Mouse (Mus musculus) brain, adult 2 months (tissue): ENCODE results near the gene Asna1.

Experiments used
- DNase-seq: peaks from one replicate; pipeline ENCODE4 v3.0.0; 2011; ENCODE audit warnings: low read depth, low spot score

The Asna1 gene

GRCm38 (mm10) chr8:85025098-85025932, at the start of gene Asna1:
Gene Asna1 (minus strand): TSS chr8:85025281.
- DNase-seq, result peak; percentile 97

GRCm38 (mm10) chr8:85074617-85075016, 49.5 kb upstream of the Asna1 start:
- DNase-seq, result no peak

DNA sequence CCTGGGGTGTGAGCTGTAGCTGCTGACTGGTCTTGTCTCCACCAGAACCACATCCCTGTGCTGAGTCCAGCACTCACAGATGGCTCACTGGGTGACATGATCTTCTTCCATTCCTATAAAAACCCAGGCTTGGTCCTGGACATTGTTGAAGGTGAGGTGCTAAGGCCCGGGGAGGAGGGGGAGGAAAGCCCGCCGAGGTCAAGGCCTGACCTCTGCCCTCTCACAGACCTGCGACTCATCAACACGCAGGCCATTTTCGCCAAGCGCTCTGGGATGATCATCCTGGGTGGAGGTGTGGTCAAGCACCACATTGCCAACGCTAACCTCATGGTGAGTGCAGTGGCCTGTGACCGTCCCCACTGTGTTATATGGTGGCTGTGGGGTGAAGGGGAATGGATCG, 49.1 kb upstream of the Asna1 start:
- DNase-seq, result no peak

DNA sequence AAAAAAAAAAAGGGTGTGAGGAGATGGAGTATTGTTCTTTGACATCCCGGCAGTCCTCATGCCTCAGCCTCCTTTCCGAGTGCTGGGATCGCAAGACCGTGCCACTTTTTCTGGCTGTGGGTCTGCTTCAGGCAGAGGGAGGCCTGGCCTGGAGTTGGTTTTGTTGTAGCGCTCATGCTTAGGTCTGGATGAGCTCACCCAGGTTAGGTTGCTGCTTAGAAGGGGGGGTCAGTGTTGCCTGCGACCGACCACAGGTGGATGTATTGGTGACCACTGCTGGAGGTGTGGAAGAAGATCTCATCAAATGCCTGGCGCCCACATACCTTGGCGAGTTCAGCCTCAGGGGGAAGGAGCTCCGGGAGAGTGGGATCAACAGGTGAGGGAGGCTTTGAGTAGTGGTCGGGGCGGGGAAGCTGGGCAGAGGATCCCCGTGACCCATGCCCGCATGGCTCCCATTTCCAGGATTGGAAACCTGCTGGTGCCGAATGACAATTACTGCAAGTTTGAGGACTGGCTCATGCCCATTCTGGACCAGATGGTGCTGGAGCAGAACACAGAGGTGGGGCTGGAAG, 48.0 kb upstream of the Asna1 start:
- DNase-seq, result no peak

GRCm38 (mm10) chr8:85072364-85072929, 47.4 kb upstream of the Asna1 start:
- peak; percentile 47 for DNase-seq

- peak; percentile 97 for DNase-seq
Measured at GRCm38 (mm10) chr8:85071514-85072281, 46.6 kb upstream of the Asna1 start, which contains the start of gene Dhps. Gene Dhps (plus strand): TSS chr8:85071757.

DNA sequence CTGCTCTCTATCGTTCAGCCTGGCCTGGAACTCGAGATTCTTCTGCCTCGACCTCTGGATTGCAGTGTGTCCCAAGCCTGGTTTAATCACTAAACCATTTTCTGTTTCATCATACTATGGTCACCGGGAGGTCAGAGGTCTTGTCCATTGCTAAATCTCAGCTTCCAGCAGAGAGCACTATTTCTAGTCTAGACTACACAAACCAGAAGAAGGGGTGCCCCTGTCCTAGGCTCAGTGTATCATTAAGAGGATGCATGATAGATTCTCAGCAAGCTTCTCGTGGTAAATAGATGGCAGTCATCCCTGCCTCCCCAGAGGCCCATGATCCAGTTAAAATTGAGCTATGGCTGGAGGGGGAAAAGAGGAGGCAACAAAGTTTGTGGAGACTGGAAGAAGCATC, 46.0 kb upstream of the Asna1 start:
- DNase-seq, result no peak

GRCm38 (mm10) chr8:85067982-85068381, 42.9 kb upstream of the Asna1 start, which contains the start of gene Gm5741:
Gene Gm5741 (minus strand): TSS chr8:85067982.
- DNase-seq, result no peak

DNA sequence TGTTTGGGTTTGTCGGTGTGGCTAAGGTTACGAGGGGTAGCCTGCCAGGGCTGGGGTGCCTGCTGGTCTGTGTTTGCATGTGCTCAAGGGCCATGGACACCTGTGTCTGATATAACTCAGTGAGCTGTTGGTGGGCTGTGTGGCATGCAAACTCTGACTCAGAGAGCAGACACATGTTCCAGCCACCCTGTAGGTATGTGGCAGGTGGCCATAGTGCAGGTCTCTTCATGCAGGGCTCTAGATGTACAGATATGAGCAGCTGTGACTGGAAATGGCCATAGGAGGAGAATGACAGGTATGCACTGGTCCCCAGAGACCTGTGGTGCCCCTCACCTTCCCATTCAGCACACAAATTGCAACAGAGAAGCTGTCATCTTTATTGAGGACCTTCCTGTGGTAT, 42.1 kb upstream of the Asna1 start:
- no peak for DNase-seq

DNA sequence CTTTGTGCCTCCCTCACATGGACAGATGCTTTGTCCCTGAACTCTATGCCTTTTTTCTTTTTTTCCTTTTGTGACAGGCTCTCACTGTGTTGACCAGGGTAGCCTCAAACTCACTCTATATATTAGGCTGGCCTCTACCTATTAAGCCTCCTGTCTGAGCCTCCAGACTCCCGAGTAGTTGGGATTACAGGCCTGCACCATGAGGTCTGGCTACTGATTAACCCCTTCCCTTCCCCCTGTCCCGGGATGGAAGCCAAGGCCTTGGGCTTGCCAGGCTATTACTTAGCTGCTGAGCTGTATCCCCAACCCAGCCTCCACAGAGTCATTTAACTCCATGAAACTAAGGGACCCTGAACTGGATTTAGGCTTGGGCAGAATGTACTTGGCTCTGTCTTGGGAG, 40.1 kb upstream of the Asna1 start:
- no peak for DNase-seq

GRCm38 (mm10) chr8:85062603-85063002, 37.5 kb upstream of the Asna1 start:
- DNase-seq, result no peak

DNA sequence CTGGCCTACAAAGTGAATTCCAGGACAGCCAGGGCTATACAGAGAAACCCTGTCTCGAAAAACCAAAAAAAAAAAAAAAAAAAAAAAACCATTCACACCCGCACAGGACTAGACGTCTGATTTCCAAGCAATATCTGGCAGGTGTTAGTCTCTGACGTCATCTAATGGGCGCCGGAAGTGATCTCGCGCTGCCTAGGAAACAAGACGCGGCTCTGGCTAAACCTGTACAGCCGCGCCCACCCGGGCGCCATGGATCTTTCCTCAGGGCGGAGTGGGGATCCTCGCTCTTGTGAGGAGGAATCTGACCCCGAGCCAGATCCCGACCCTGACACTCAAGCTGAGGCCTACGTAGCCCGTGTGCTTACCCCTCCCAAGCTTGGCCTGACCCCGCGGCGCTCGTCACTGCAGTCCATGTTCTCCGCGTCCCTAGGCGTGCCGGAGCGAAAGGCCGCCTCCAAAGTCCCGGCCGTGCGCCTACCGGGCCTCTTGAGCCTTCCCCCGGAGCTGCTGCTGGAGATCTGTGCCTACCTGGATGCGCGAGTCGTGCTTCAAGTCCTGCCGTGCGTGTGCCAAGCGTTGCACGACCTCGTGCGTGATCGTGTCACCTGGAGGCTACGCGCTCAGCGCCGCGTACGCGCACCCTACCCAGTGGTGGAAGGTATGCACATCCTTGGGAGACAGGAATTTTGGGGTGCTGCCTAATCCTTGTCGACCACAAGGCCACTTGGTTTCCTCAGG, 35.0 kb upstream of the Asna1 start, which contains the start of gene Fbxw9:
Fbxw9 (plus strand) TSS at position 177 of the 738 bp plus-strand sequence.
- DNase-seq, result peak; percentile 98

- no peak for DNase-seq
Measured at GRCm38 (mm10) chr8:85057367-85057766, 32.3 kb upstream of the Asna1 start.

DNA sequence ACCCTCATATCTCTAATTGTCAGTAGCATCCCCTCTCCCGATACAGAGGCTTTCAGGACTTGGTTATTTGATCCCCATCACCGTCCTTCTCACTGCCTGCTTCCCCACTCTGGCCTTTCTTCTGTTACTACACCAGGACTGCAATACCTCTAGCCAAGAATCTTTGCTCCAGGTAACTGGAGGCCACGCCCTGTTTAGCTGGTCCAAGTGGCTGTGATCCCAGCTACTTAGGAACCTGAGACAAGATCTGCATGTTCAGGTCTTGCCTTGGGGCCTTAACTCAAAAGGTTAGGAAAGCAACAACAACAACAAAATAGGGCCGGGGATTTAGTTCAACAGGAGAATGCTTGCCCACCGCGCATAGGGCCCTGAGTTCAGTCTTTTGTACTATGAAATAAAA, 18.5 kb upstream of the Asna1 start:
- DNase-seq, result no peak

GRCm38 (mm10) chr8:85037681-85038531, 12.8 kb upstream of the Asna1 start:
- DNase-seq, result peak; percentile 67

DNA sequence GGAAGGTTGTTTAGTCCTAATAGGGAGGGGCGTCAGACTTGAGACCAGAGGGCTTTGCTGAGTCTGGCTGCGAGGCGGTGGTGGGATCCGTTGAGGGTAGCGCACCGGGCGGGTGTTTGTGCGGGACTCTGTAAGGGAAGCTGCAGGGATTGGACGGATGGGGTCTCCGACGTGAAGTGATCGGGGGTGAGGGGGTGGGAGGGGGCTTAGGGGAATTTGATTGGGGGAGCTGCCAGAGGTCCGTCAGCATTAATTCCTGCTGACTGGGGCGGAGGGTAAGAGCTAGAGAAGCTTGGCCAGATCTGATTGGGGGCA, 12.2 kb upstream of the Asna1 start:
- DNase-seq, result peak; percentile 30

- DNase-seq, result peak; percentile 100
Measured at GRCm38 (mm10) chr8:85036718-85037365, 11.8 kb upstream of the Asna1 start, which contains the start of gene Tnpo2. Gene Tnpo2 (plus strand): TSS chr8:85036915.

DNA sequence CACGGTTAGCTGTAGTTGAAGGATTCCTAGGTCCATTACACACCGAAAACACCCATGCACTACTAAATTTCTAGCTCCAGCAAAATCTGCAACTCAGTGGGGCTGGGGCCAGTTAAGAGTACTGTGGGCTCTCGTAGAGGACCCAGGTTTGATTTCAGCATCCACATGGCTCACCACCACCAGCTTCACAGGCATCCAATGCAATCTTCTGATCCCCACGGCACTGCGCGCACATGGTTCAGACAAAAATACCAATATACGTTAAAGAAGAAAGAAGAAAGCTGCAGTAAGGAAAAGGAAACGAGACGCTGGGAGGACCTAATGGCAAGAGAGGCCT, 11.3 kb upstream of the Asna1 start:
- DNase-seq, result no peak

DNA sequence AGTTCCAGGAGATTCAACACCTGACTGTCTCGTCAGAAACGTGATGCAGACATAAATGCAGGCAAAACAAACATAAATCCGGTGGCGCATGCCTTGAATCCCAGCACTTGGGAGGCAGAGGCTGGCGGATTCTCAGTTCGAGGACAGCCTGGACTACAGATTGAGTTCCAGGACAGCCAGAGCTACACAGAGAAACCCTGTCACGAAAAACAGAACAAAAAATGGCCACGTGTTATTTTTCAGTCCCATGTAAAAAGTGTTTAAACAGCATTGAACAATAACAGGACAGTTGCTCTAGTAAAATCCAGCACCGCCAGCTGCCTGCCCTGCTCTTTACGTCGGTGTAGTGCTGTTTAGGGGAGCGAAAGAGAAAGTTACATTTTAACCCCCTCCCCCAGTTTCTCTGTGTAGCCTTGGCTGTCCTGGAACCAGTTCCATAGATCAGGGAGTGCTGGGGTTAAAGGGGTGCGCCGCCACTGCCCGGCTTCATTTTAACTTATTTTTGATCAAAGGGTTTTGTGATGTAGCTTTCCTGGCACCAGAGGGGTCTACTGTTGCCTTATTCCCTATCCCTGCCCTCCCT, 10.7 kb upstream of the Asna1 start:
- DNase-seq, result peak; percentile 32
